Mouse (Mus musculus) layer of hippocampus, adult 18-20 months (tissue): ENCODE data around the gene Mrgpra3. TPM values are rescaled to one million over a fixed set of nuclear protein-coding genes. Genes with fewer than 3 reads are reported as not detected.

ENCODE experiments used
- DNase-seq, 2 experiments: peaks; one replicate each; pipeline ENCODE4 v3.0.0; 2022; ENCODE audit warnings: low spot score in 2 of 2
- long read RNA-seq: library from polyadenylated mRNA; stranded (forward); transcript quantifications from one replicate; pipeline ENCODE4 v2.0.0, GENCODE M21; 2021
- total RNA-seq, 2 experiments: library from RNA; stranded (reverse); gene quantifications; 2 replicates each; pipeline ENCODE4 v1.2.3; 2021

Gene Mrgpra3
- not detected for total RNA-seq
- long read RNA-seq: 0 reads

DNA sequence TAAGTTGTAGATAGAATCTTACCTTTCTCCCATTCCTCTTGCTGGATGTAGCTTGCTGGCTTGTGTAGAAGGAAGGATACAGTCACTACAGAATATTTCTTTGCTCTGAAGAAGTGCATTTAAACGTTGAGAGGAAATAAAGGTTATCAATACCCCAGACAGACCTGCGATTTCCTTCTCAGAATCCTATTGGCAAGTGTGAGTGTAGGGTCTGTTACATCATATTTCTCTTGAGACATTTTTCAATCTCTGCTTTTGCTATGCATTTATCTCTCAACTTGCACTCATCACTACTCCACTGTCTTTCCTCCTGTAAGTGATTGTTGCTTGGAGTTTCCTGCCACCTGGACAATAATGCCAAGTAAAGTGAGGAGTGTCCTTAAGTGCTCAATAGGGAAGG lies at the start of gene Mrgpra3:
TSS of gene Mrgpra3 (minus strand) at position 101 of the 400 bp plus-strand sequence.
- no peak for DNase-seq

Other genes with a start within 250 kb of the Mrgpra3 start
- gene Mrgpra1, start 247.1 kb downstream of the Mrgpra3 start, total RNA-seq: not detected
- not detected for gene Mrgpra2a, start 149.2 kb downstream of the Mrgpra3 start, total RNA-seq
- gene Mrgpra2b, start 72.5 kb downstream of the Mrgpra3 start, total RNA-seq: not detected